Comparison of ENCODE assay signal across 9 mouse cellular contexts in genomic region chr5:7965281-7965680, GRCm38 (mm10). TPM values are rescaled to one million over a fixed set of nuclear protein-coding genes. Genes with fewer than 3 reads are reported as not detected.
A peak's percentile ranks its signal among the peaks of the same experiment; 100 is the strongest.
DNase-seq lines count a peak whose midpoint lies in the region; ATAC-seq and TF ChIP-seq lines count a peak whose summit lies in the region.
"Had no signal": no experiment of that assay in that cellular context is flagged by ENCODE, and none has a peak within 500 bp of the region (broad histone marks: within the 10 kb centered on the region; RNA-seq: fewer than 3 reads in every experiment).

No protein-coding gene starts in this region.

- no peaks in the 10 kb centered on the region for H3K27me3 ChIP-seq in kidney, postnatal 0 days (ENCODE audit: insufficient read depth, low read length)
- no peaks in the 10 kb centered on the region for H3K27me3 ChIP-seq in liver, postnatal 0 days (ENCODE audit: insufficient read depth, low read length)
- no peaks in the 10 kb centered on the region for H3K27me3 ChIP-seq in splenic B cell, adult 2 months (ENCODE audit: control insufficient read depth, insufficient read depth, low read length, poor library complexity, severe bottlenecking)

- TF ChIP-seq EP300 in liver, postnatal 0 days (IDR thresholded peaks at IDR 0.05; ENCODE audit: low read depth): no peak

- TF ChIP-seq CTCF in kidney, postnatal 0 days (IDR thresholded peaks at IDR 0.05; ENCODE audit: low read depth): peak; percentile 76
- TF ChIP-seq CTCF in liver, postnatal 0 days (IDR thresholded peaks at IDR 0.05; ENCODE audit: low read depth): peak; percentile 63

- no peak for ATAC-seq in kidney, postnatal 0 days (replicated peaks; ENCODE audit: low FRiP score, low read depth)
- no peak for ATAC-seq in liver, postnatal 0 days

- no peak overlapping the region for H3K4me3 ChIP-seq in kidney, postnatal 0 days (replicated peaks; ENCODE audit: low read depth, low read length)
- H3K4me3 ChIP-seq in liver, postnatal 0 days (ENCODE audit: low read depth, low read length): no peak overlapping the region
- H3K4me3 ChIP-seq: myocyte had no signal

- H3K9ac ChIP-seq in kidney, postnatal 0 days (ENCODE audit: low read depth, low read length): no peak overlapping the region
- H3K9ac ChIP-seq in liver, postnatal 0 days (replicated peaks): no peak overlapping the region

- H3K36me3 ChIP-seq in kidney, postnatal 0 days (ENCODE audit: insufficient read depth, low read length): no peaks in the 10 kb centered on the region
- H3K36me3 ChIP-seq in liver, postnatal 0 days (replicated peaks; ENCODE audit: insufficient read depth, low read length): no peaks in the 10 kb centered on the region
- H3K36me3 ChIP-seq in splenic B cell, adult 2 months (ENCODE audit: control insufficient read depth, insufficient read depth, low read length, poor library complexity, severe bottlenecking): no peaks in the 10 kb centered on the region

- no peaks in the 10 kb centered on the region for H3K4me1 ChIP-seq in kidney, postnatal 0 days (replicated peaks; ENCODE audit: insufficient read depth, low read length)
- 0 out of 2 replicates have a peak, but pooled peaks cover 2% of the 10 kb centered on the region for H3K4me1 ChIP-seq in liver, postnatal 0 days (ENCODE audit: insufficient read depth)

- H3K4me2 ChIP-seq in kidney, postnatal 0 days (ENCODE audit: low read length): no peak overlapping the region
- H3K4me2 ChIP-seq in liver, postnatal 0 days (ENCODE audit: low read depth, low read length): no peak overlapping the region

- DNase-seq in gastrocnemius, adult 18-20 months (ENCODE audit: low spot score): peak; percentile 46
- DNase-seq in gastrocnemius, postnatal 25 days: no peak
- peak; percentile 23 to 52 for DNase-seq in urinary bladder, postnatal 36 days (ENCODE audit: low spot score in 2 of 2)
- DNase-seq in urinary bladder, postnatal 10 days (ENCODE audit: low spot score): no peak
- peak; percentile 62 for DNase-seq in embryo, embryonic 10.5 days (ENCODE audit: low spot score)
- peak; percentile 57 for DNase-seq in kidney, postnatal 0 days (ENCODE audit: low spot score)
- DNase-seq in liver, postnatal 0 days: peak; percentile 32
- DNase-seq in splenic B cell, adult 2 months (ENCODE audit: low read depth, low spot score): peak; percentile 27

- no peaks in the 10 kb centered on the region for H3K9me3 ChIP-seq in kidney, postnatal 0 days (replicated peaks; ENCODE audit: low read length)
- no peaks in the 10 kb centered on the region for H3K9me3 ChIP-seq in liver, postnatal 0 days (ENCODE audit: low read length)

- WGBS in kidney, postnatal 0 days: 29% methylated on average over 3 of the region's 3 CpGs
- WGBS in liver, postnatal 0 days (ENCODE audit: insufficient replicate concordance): 37% methylated on average over 3 of the region's 3 CpGs

- no peak overlapping the region for H3K27ac ChIP-seq in kidney, postnatal 0 days
- H3K27ac ChIP-seq in liver, postnatal 0 days (ENCODE audit: low read depth): no peak overlapping the region

RNA-seq across cellular contexts. Expression of gene Steap4, which starts 5.0 kb away (rescaled TPM):
- total RNA-seq in gastrocnemius, adult 18-20 months (2021): 10 to 100 TPM; 16.0 to 20.6 TPM
- total RNA-seq in gastrocnemius, postnatal 25 days (2021): 10 to 100 TPM; 17.5 to 23.2 TPM
- polyA plus RNA-seq in kidney, postnatal 0 days (2015; fragmentation: Nextera tagmentation; extraction: Ambion mirVana): 6.9 and 7.4 TPM in 2 replicates
- polyA plus RNA-seq in liver, postnatal 0 days (2015; fragmentation: Nextera tagmentation; extraction: Ambion mirVana): 15.5 and 18.4 TPM in 2 replicates
- polyA plus RNA-seq: myocyte had no signal

Comparison
In these comparisons a context has a peak if more than half of its experiments do, and no peak if none do; other contexts are left out.
1. DNase-seq: peak in gastrocnemius, adult 18-20 months (single experiment), urinary bladder, postnatal 36 days (2 of 2), embryo, embryonic 10.5 days (single experiment), kidney, postnatal 0 days (single experiment), liver, postnatal 0 days (single experiment) and splenic B cell, adult 2 months (single experiment); none in gastrocnemius, postnatal 25 days (single experiment) and urinary bladder, postnatal 10 days (single experiment).